Mouse (Mus musculus) CH12.LX (cell line): ENCODE data around the gene Pllp. TPM values are rescaled to one million over a fixed set of nuclear protein-coding genes. Genes with fewer than 3 reads are reported as not detected.

ENCODE experiments used
- DNase-seq: peaks from one replicate; pipeline ENCODE4 v3.0.0-alpha.2; 2013; ENCODE audit errors: extremely low read depth
- H3K27ac ChIP-seq: 2 replicates; pipeline ENCODE4 v1.5.1; 2012; ENCODE audit warnings: low read depth, mild to moderate bottlenecking, control low read depth, moderate library complexity; ENCODE audit not compliant: insufficient read depth
- H3K27me3 ChIP-seq: replicated peaks from 2 replicates; pipeline ENCODE3; 2012; ENCODE audit warnings: inconsistent platforms
- H3K36me3 ChIP-seq, 2 experiments: replicated peaks in 1 of 2; 2 replicates each; pipeline versions ENCODE3 to v1.6.1; 2012; ENCODE audit warnings: inconsistent platforms in 1 of 2, low read length in 1 of 2, mild to moderate bottlenecking in 1 of 2, mixed read lengths in 1 of 2, moderate library complexity in 1 of 2; ENCODE audit not compliant: control insufficient read depth in 1 of 2, insufficient read depth in 1 of 2
- H3K4me1 ChIP-seq, 2 experiments: 2 replicates each; pipeline ENCODE4 v1.6.1; 2012; ENCODE audit warnings: inconsistent platforms in 1 of 2, moderate library complexity in 1 of 2; ENCODE audit not compliant: insufficient read depth in 2 of 2, control insufficient read depth in 1 of 2
- H3K4me2 ChIP-seq: 2 replicates; pipeline ENCODE4 v1.6.1; 2012; ENCODE audit warnings: low read depth, mild to moderate bottlenecking, control low read depth; ENCODE audit not compliant: poor library complexity, insufficient read depth, severe bottlenecking
- H3K4me3 ChIP-seq, 3 experiments: fragments of 150-350 bp in 1 of 3; sonication (generic) in 1 of 3; replicated peaks in 1 of 3; 2 replicates each; pipeline versions ENCODE3 to v1.5.1; 2011 to 2012; ENCODE audit warnings: low read depth in 2 of 3, low read length in 2 of 3, mild to moderate bottlenecking in 2 of 3, moderate library complexity in 2 of 3, control low read depth in 1 of 3, improper control_type of control experiment in 1 of 3, inconsistent platforms in 1 of 3, mixed read lengths in 1 of 3; ENCODE audit not compliant: poor library complexity in 1 of 3
- H3K79me2 ChIP-seq: replicated peaks from 2 replicates; pipeline ENCODE4 v1.6.1; 2012; ENCODE audit warnings: mild to moderate bottlenecking, moderate library complexity; ENCODE audit not compliant: control insufficient read depth, poor library complexity, insufficient read depth, severe bottlenecking; ENCODE audit errors: extremely low read depth
- H3K9ac ChIP-seq: 2 replicates; pipeline ENCODE4 v1.6.1; 2012; ENCODE audit warnings: low read depth, mild to moderate bottlenecking, control low read depth, moderate library complexity; ENCODE audit not compliant: insufficient read depth
- H3K9me3 ChIP-seq: replicated peaks from 2 replicates; pipeline ENCODE3; 2012; ENCODE audit warnings: low read length, inconsistent platforms, mixed read lengths
- BHLHE40 ChIP-seq: IDR thresholded peaks from 2 replicates; pipeline ENCODE4 v1.6.1; 2011; ENCODE audit warnings: mild to moderate bottlenecking, low read depth, low read length, improper control_type of control experiment
- CHD1 ChIP-seq: IDR thresholded peaks from 2 replicates; pipeline ENCODE4 v1.6.1; 2012; ENCODE audit warnings: low read depth, low read length, improper control_type of control experiment, inconsistent platforms
- CHD2 ChIP-seq: IDR thresholded peaks from 2 replicates; pipeline ENCODE4 v1.6.1; 2011; ENCODE audit warnings: low read length, improper control_type of control experiment
- CTCF ChIP-seq, 2 experiments: IDR thresholded peaks in 1 of 2; conservative IDR thresholded peaks in 1 of 2; 2 replicates each; pipeline ENCODE4 v1.5.1; 2011 to 2012; ENCODE audit warnings: low read depth in 2 of 2, low read length in 2 of 2, improper control_type of control experiment in 1 of 2, inconsistent platforms in 1 of 2, mild to moderate bottlenecking in 1 of 2, moderate library complexity in 1 of 2
- E2F4 ChIP-seq: IDR thresholded peaks from 2 replicates; pipeline ENCODE4 v1.6.1; 2011; ENCODE audit warnings: low read depth, low read length, improper control_type of control experiment; ENCODE audit not compliant: insufficient replicate concordance
- ELF1 ChIP-seq: IDR thresholded peaks from 2 replicates; pipeline ENCODE4 v1.6.1; 2014; ENCODE audit warnings: low read depth, mild to moderate bottlenecking, inconsistent platforms, low read length, improper control_type of control experiment
- EP300 ChIP-seq: IDR thresholded peaks from 2 replicates; pipeline ENCODE4 v1.6.1; 2011; ENCODE audit warnings: low read length, improper control_type of control experiment
- ETS1 ChIP-seq: conservative IDR thresholded peaks from 2 replicates; pipeline ENCODE4 v1.6.1; 2012; ENCODE audit warnings: low read depth, mild to moderate bottlenecking, inconsistent platforms, low read length, improper control_type of control experiment, moderate library complexity
- GABPA ChIP-seq: IDR thresholded peaks from 2 replicates; pipeline ENCODE4 v1.6.1; 2012; ENCODE audit warnings: low read depth, low read length, improper control_type of control experiment, inconsistent platforms; ENCODE audit not compliant: insufficient replicate concordance
- HCFC1 ChIP-seq: IDR thresholded peaks from 2 replicates; pipeline ENCODE4 v1.6.1; 2012; ENCODE audit warnings: low read depth, mild to moderate bottlenecking, inconsistent platforms, low read length, improper control_type of control experiment
- IRF4 ChIP-seq: IDR thresholded peaks from 2 replicates; pipeline ENCODE4 v1.6.1; 2014; ENCODE audit warnings: low read depth, mild to moderate bottlenecking, inconsistent platforms, low read length, improper control_type of control experiment
- JUN ChIP-seq: IDR thresholded peaks from 2 replicates; pipeline ENCODE4 v1.6.1; 2011; ENCODE audit warnings: low read depth, mild to moderate bottlenecking, low read length, improper control_type of control experiment, moderate library complexity; ENCODE audit not compliant: insufficient read depth
- JUND ChIP-seq: conservative IDR thresholded peaks from 2 replicates; pipeline ENCODE4 v1.6.1; 2011; ENCODE audit warnings: low read depth, low read length, improper control_type of control experiment
- KAT2A ChIP-seq: IDR thresholded peaks from 2 replicates; pipeline ENCODE4 v1.6.1; 2012; ENCODE audit warnings: low read length, improper control_type of control experiment, inconsistent platforms; ENCODE audit not compliant: insufficient replicate concordance
- MAFK ChIP-seq: IDR thresholded peaks from 2 replicates; pipeline ENCODE4 v1.6.1; 2011; ENCODE audit warnings: low read length, improper control_type of control experiment; ENCODE audit not compliant: insufficient replicate concordance
- MAX ChIP-seq: IDR thresholded peaks from 2 replicates; pipeline ENCODE4 v1.6.1; 2011; ENCODE audit warnings: low read length, improper control_type of control experiment
- MAZ ChIP-seq: IDR thresholded peaks from 2 replicates; pipeline ENCODE4 v1.6.1; 2012; ENCODE audit warnings: low read depth, mild to moderate bottlenecking, inconsistent platforms, low read length, improper control_type of control experiment, moderate library complexity
- MEF2A ChIP-seq: IDR thresholded peaks from 2 replicates; pipeline ENCODE4 v1.6.1; 2014; ENCODE audit warnings: low read depth, mild to moderate bottlenecking, inconsistent platforms, low read length, improper control_type of control experiment, borderline replicate concordance
- MXI1 ChIP-seq: IDR thresholded peaks from 2 replicates; pipeline ENCODE4 v1.6.1; 2011; ENCODE audit warnings: mild to moderate bottlenecking, low read depth, low read length, improper control_type of control experiment
- MYC ChIP-seq: IDR thresholded peaks from 2 replicates; pipeline ENCODE4 v1.6.1; 2011; ENCODE audit warnings: low read depth, mild to moderate bottlenecking, improper control_type of control experiment, low read length
- NELFE ChIP-seq: IDR thresholded peaks from 2 replicates; pipeline ENCODE4 v1.6.1; 2011; ENCODE audit warnings: low read depth, low read length, improper control_type of control experiment
- NRF1 ChIP-seq: IDR thresholded peaks from 2 replicates; pipeline ENCODE4 v1.6.1; 2014; ENCODE audit warnings: low read depth, mild to moderate bottlenecking, inconsistent platforms, low read length, improper control_type of control experiment, moderate library complexity
- PAX5 ChIP-seq: IDR thresholded peaks from 2 replicates; pipeline ENCODE4 v1.6.1; 2012; ENCODE audit warnings: low read length, inconsistent platforms, mixed read lengths
- POLR2A ChIP-seq: IDR thresholded peaks from 2 replicates; pipeline ENCODE4 v1.6.1; 2011; ENCODE audit warnings: low read depth, mild to moderate bottlenecking, improper control_type of control experiment, low read length
- POLR2AphosphoS2 ChIP-seq: IDR thresholded peaks from 2 replicates; pipeline ENCODE4 v1.6.1; 2011; ENCODE audit warnings: low read depth, low read length, improper control_type of control experiment
- RAD21 ChIP-seq: IDR thresholded peaks from 2 replicates; pipeline ENCODE4 v1.6.1; 2011; ENCODE audit warnings: low read depth, mild to moderate bottlenecking, low read length, improper control_type of control experiment, moderate library complexity
- RCOR1 ChIP-seq: conservative IDR thresholded peaks from 2 replicates; pipeline ENCODE4 v1.6.1; 2012; ENCODE audit warnings: low read depth, mild to moderate bottlenecking, inconsistent platforms, low read length, improper control_type of control experiment
- SIN3A ChIP-seq: IDR thresholded peaks from 2 replicates; pipeline ENCODE4 v1.6.1; 2012; ENCODE audit warnings: low read length, improper control_type of control experiment, inconsistent platforms
- SMC3 ChIP-seq: IDR thresholded peaks from 2 replicates; pipeline ENCODE4 v1.6.1; 2011; ENCODE audit warnings: low read depth, low read length, improper control_type of control experiment
- TBP ChIP-seq: conservative IDR thresholded peaks from 2 replicates; pipeline ENCODE4 v1.6.1; 2011; ENCODE audit warnings: low read depth, low read length, improper control_type of control experiment
- TCF12 ChIP-seq: IDR thresholded peaks from 2 replicates; pipeline ENCODE4 v1.6.1; 2014; ENCODE audit warnings: low read depth, mild to moderate bottlenecking, inconsistent platforms, low read length, improper control_type of control experiment
- UBTF ChIP-seq: IDR thresholded peaks from 2 replicates; pipeline ENCODE4 v1.6.1; 2012; ENCODE audit warnings: low read depth, mild to moderate bottlenecking, inconsistent platforms, low read length, improper control_type of control experiment, moderate library complexity
- USF1 ChIP-seq: IDR thresholded peaks from 2 replicates; pipeline ENCODE4 v1.6.1; 2014; ENCODE audit warnings: low read depth, mild to moderate bottlenecking, inconsistent platforms, low read length, improper control_type of control experiment
- USF2 ChIP-seq: conservative IDR thresholded peaks from 2 replicates; pipeline ENCODE4 v1.6.1; 2011; ENCODE audit warnings: low read depth, low read length, improper control_type of control experiment
- ZC3H11A ChIP-seq: IDR thresholded peaks from 2 replicates; pipeline ENCODE4 v1.6.1; 2012; ENCODE audit warnings: low read depth, mild to moderate bottlenecking, inconsistent platforms, low read length, improper control_type of control experiment
- ZKSCAN1 ChIP-seq: IDR thresholded peaks from 2 replicates; pipeline ENCODE4 v1.6.1; 2012; ENCODE audit warnings: low read depth, inconsistent platforms, low read length, improper control_type of control experiment, borderline replicate concordance
- ZMIZ1 ChIP-seq: IDR thresholded peaks from 2 replicates; pipeline ENCODE4 v1.6.1; 2012; ENCODE audit warnings: low read depth, mild to moderate bottlenecking, inconsistent platforms, low read length, improper control_type of control experiment
- ZNF384 ChIP-seq: IDR thresholded peaks from 2 replicates; pipeline ENCODE4 v1.6.1; 2012; ENCODE audit warnings: low read depth, low read length, improper control_type of control experiment, inconsistent platforms
- dilution Hi-C: fragments of 300-500 bp; cut with MboI; formaldehyde crosslinking; loops from 2 replicates; pipeline ENCODE4 v1.14.3; 2020; ENCODE audit warnings: low sequenced_read_pairs; ENCODE audit not compliant: extremely low pct_unique_long_range_greater_than_20kb, extremely low pct_ligation_motif_present
- in situ Hi-C: fragments of 300-500 bp; cut with MboI; formaldehyde crosslinking; loops from 3 replicates; pipeline ENCODE4 v1.14.3; 2019; ENCODE audit warnings: low sequenced_read_pairs, low pct_ligation_motif_present, low pct_unique_long_range_greater_than_20kb, mixed read lengths
- polyA plus RNA-seq: library from polyadenylated mRNA; unstranded; fragments of >175 nt; gene quantifications from 2 replicates; pipeline ENCODE4 v1.2.1, GENCODE M21; 2012; ENCODE audit warnings: low read depth; ENCODE audit not compliant: insufficient read length
- total RNA-seq, 2 experiments: library from RNA; depleted of rRNA; stranded (reverse); fragments of 300-350 nt in 1 of 2; fragments of >200 nt in 1 of 2; gene quantifications; 2 replicates each; pipeline ENCODE4 v1.2.3; 2012 to 2014

Pllp gene
- total and polyA plus RNA-seq, 3 experiments: 5.3 to 29.5 (median 6.1) TPM

- Histone ChIP-seq H3K9me3 (no peaks in the 10 kb centered on the region), H3K9ac (peak overlapping the region; percentile 86), H3K4me3 (peak overlapping the region; percentile 40 to 71 (median 61)), H3K27me3 (no peaks in the 10 kb centered on the region), H3K4me2 (peak overlapping the region; percentile 48), H3K4me1 (peaks cover 32 to 44% of the 10 kb centered on the region in 2 experiments), H3K27ac (peak overlapping the region; percentile 94), H3K79me2 (no peaks in the 10 kb centered on the region), H3K36me3 (no peaks in the 10 kb centered on the region)
- TF ChIP-seq ZC3H11A: no peak
- TF ChIP-seq CHD1: no peak
- no peak for TF ChIP-seq MAZ
- TF ChIP-seq KAT2A: no peak
- no peak for TF ChIP-seq MYC
- TF ChIP-seq RCOR1: no peak; the same call in 1 of the 2 replicates
- TF ChIP-seq POLR2A: peak; percentile 66
- no peak for TF ChIP-seq E2F4
- no peak; the same call in none of the 2 replicates for TF ChIP-seq RAD21
- TF ChIP-seq MXI1: 0 out of 2 replicates have a peak, but pooled peaks have one; percentile 1
- peak; percentile 83 for TF ChIP-seq TCF12
- TF ChIP-seq MEF2A: peak; percentile 70
- TF ChIP-seq EP300: peak; percentile 51
- TF ChIP-seq CHD2: no peak
- no peak for TF ChIP-seq MAX
- TF ChIP-seq ELF1: peak; percentile 71
- TF ChIP-seq USF1: no peak
- TF ChIP-seq GABPA: no peak
- TF ChIP-seq NRF1: no peak
- peak; percentile 75 for TF ChIP-seq ETS1
- peak; percentile 65; the same call in 1 of the 2 replicates for TF ChIP-seq ZMIZ1
- TF ChIP-seq PAX5: no peak
- peak; percentile 59; the same call in 1 of the 2 replicates for TF ChIP-seq TBP
- no peak for TF ChIP-seq ZKSCAN1
- no peak; the same call in 1 of the 2 replicates for TF ChIP-seq MAFK
- TF ChIP-seq POLR2AphosphoS2: no peak
- no peak for TF ChIP-seq JUND
- TF ChIP-seq NELFE: peak; percentile 72
- peak; percentile 21; the same call in 1 of the 2 replicates for TF ChIP-seq IRF4
- TF ChIP-seq BHLHE40: 0 out of 2 replicates have a peak, but pooled peaks have one; percentile 15
- no peak for TF ChIP-seq USF2
- no peak; the same call in 1 of the 2 replicates for TF ChIP-seq SIN3A
- TF ChIP-seq SMC3: no peak
- 0 out of 2 replicates have a peak, but pooled peaks have one; percentile 1 for TF ChIP-seq JUN
- TF ChIP-seq ZNF384: no peak
- TF ChIP-seq HCFC1: no peak
- TF ChIP-seq UBTF: peak; percentile 76; the same call in 1 of the 2 replicates
- no peak for TF ChIP-seq CTCF (conservative IDR thresholded peaks at IDR 0.05 in 1 of 2, IDR thresholded peaks at IDR 0.05 in 1 of 2; ENCODE audit: low read depth in 2 of 2, low read length in 2 of 2)
- DNase-seq: peak; percentile 39
- dilution Hi-C loops: no loop called here
- in situ Hi-C loops: loop anchor here (5.0 to 10.0 kb wide), 3 partner anchors 37 to 199 kb away; no protein-coding TSS in a partner anchor
These were observed 9.6 kb upstream of the Pllp start for GRCm38 (mm10) chr8:94705581-94706245.
